Mouse (Mus musculus) spleen, adult 2 months (tissue): ENCODE data around the gene 3830406C13Rik. TPM values are rescaled to one million over a fixed set of nuclear protein-coding genes. Genes with fewer than 3 reads are reported as not detected.

Experiments used
- DNase-seq, 2 experiments: peaks; one replicate each; pipeline versions ENCODE4 v3.0.0 to v3.0.0-alpha.2; 2012 to 2021; ENCODE audit warnings: low spot score in 2 of 2, low read depth in 1 of 2
- H3K27ac ChIP-seq: fragments of 200-500 bp; 2 replicates; pipeline ENCODE4 v1.5.1; 2012; ENCODE audit warnings: low read length, inconsistent platforms; ENCODE audit not compliant: insufficient read depth
- H3K27me3 ChIP-seq: fragments of 200-500 bp; 2 replicates; pipeline ENCODE4 v1.6.1; 2012; ENCODE audit warnings: mild to moderate bottlenecking, moderate library complexity, low read length, inconsistent platforms; ENCODE audit not compliant: control insufficient read depth, insufficient read depth
- H3K36me3 ChIP-seq: fragments of 200-500 bp; 2 replicates; pipeline ENCODE4 v1.6.1; 2012; ENCODE audit warnings: mild to moderate bottlenecking, low read length, inconsistent platforms; ENCODE audit not compliant: control insufficient read depth, insufficient read depth
- H3K4me1 ChIP-seq: fragments of 200-500 bp; 2 replicates; pipeline ENCODE4 v1.6.1; 2011; ENCODE audit warnings: inconsistent platforms; ENCODE audit not compliant: control insufficient read depth, insufficient read depth, insufficient read length
- H3K4me3 ChIP-seq: fragments of 200-500 bp; 2 replicates; pipeline ENCODE4 v1.5.1; 2011; ENCODE audit warnings: mild to moderate bottlenecking, inconsistent platforms; ENCODE audit not compliant: insufficient read depth, insufficient read length; ENCODE audit errors: extremely low read depth
- CTCF ChIP-seq: fragments of 200-500 bp; IDR thresholded peaks from 2 replicates; pipeline ENCODE4 v1.5.1; 2011; ENCODE audit warnings: mild to moderate bottlenecking, inconsistent platforms; ENCODE audit not compliant: insufficient read depth, insufficient read length, insufficient replicate concordance; ENCODE audit errors: extremely low read depth
- POLR2A ChIP-seq: fragments of 200-500 bp; IDR thresholded peaks from 2 replicates; pipeline ENCODE4 v1.6.1; 2011; ENCODE audit warnings: low read depth, low read length, inconsistent platforms
- WGBS: fragments of 180-500 bp; shearing (Covaris S2); methylation state at CpG from one replicate; pipeline ENCODE4 v1.1.7; 2018; 5-methylcytosine and 5-hydroxymethylcytosine counted together
- polyA plus RNA-seq: library from polyadenylated mRNA; depleted of rRNA; stranded (reverse); fragments of >200 nt; gene quantifications from 2 replicates; pipeline ENCODE4 v1.2.3, GENCODE M21; 2012

Gene 3830406C13Rik
- polyA plus RNA-seq, 1 experiment, result 3.1 TPM

- Histone ChIP-seq H3K27me3 (peaks cover 7% of the 10 kb centered on the region), H3K27ac (no peak overlapping the region), H3K4me3 (no peak overlapping the region), H3K4me1 (no peaks in the 10 kb centered on the region), H3K36me3 (no peaks in the 10 kb centered on the region)
- DNase-seq, result no peak
- 16% methylated on average over 16 of the region's 16 CpGs for WGBS
- TF ChIP-seq POLR2A (no peak), CTCF (no peak)
These were observed 54.2 kb downstream of the 3830406C13Rik start for GRCm38 (mm10) chr14:12337998-12338809.

- WGBS, result 9% methylated on average over 10 of the region's 10 CpGs
- H3K4me3 ChIP-seq, result no peak overlapping the region
- H3K27ac ChIP-seq, result no peak overlapping the region
- H3K36me3 ChIP-seq, result no peaks in the 10 kb centered on the region
- H3K4me1 ChIP-seq, result no peaks in the 10 kb centered on the region
- no peak for DNase-seq
- TF ChIP-seq CTCF, result no peak
- H3K27me3 ChIP-seq, result peaks cover 10% of the 10 kb centered on the region
These were observed 55.0 kb downstream of the 3830406C13Rik start for GRCm38 (mm10) chr14:12338811-12339565.

GRCm38 (mm10) chr14:12340238-12341074 lies 56.5 kb downstream of the 3830406C13Rik start:
- Histone ChIP-seq H3K27ac (no peak overlapping the region), H3K27me3 (peaks cover 22% of the 10 kb centered on the region), H3K4me1 (no peaks in the 10 kb centered on the region), H3K36me3 (no peaks in the 10 kb centered on the region), H3K4me3 (no peak overlapping the region)
- DNase-seq, result no peak
- no peak for TF ChIP-seq CTCF
- no peak for TF ChIP-seq POLR2A
- WGBS, result 8% methylated on average over 19 of the region's 19 CpGs

- Histone ChIP-seq H3K4me3 (no peak overlapping the region), H3K27me3 (peaks cover 29% of the 10 kb centered on the region), H3K4me1 (no peaks in the 10 kb centered on the region), H3K36me3 (no peaks in the 10 kb centered on the region), H3K27ac (no peak overlapping the region)
- no peak for DNase-seq
- 4% methylated on average over 42 of the region's 42 CpGs for WGBS
- TF ChIP-seq CTCF (no peak), POLR2A (no peak)
These were observed 57.3 kb downstream of the 3830406C13Rik start for GRCm38 (mm10) chr14:12341075-12341788.

- H3K4me1 ChIP-seq, result no peaks in the 10 kb centered on the region
- H3K27ac ChIP-seq, result no peak overlapping the region
- H3K4me3 ChIP-seq, result no peak overlapping the region
- no peak for DNase-seq
- peaks cover 31% of the 10 kb centered on the region for H3K27me3 ChIP-seq
- H3K36me3 ChIP-seq, result no peaks in the 10 kb centered on the region
- TF ChIP-seq POLR2A (no peak), CTCF (no peak)
- WGBS, result 14% methylated on average over 24 of the region's 24 CpGs
These were observed 58.0 kb downstream of the 3830406C13Rik start for GRCm38 (mm10) chr14:12341789-12342457.
